Mouse (Mus musculus) gonadal fat pad, adult 2 months (tissue): ENCODE results near the gene Col17a1. TPM values are rescaled to one million over a fixed set of nuclear protein-coding genes. Genes with fewer than 3 reads are reported as not detected.

Source experiments
- DNase-seq: peaks from one replicate; pipeline ENCODE4 v3.0.0-alpha.2; 2012; ENCODE audit warnings: low read depth
- polyA plus RNA-seq: library from polyadenylated mRNA; depleted of rRNA; stranded (reverse); fragments of >200 nt; gene quantifications from 2 replicates; pipeline ENCODE4 v1.2.3, GENCODE M21; 2012; rRNA removed

The Col17a1 gene
- polyA plus RNA-seq = 7.9 and 8.3 TPM in 2 replicates

DNA sequence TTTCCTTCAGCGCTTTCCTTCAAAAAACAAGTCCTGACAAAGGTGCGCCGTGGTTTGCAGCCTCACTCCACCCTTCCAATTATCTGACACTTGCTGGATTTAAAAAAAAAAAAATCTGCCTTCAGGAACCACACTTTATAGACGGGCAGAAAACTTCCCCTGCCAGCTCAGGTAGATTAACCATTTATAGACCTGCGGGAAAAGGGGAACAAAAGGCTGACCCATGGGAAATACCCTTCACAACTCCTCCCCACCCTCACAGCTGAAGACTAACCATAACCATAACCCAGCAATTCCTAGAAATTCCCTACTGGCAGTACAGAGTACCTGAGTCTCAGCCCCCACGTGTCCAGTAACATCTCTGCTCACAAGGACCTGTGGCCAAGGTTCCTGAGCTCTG is at the start of gene Col17a1:
TSS of gene Col17a1 (minus strand) at position 101 of the 400 bp plus-strand sequence.
- no peak for DNase-seq

DNA sequence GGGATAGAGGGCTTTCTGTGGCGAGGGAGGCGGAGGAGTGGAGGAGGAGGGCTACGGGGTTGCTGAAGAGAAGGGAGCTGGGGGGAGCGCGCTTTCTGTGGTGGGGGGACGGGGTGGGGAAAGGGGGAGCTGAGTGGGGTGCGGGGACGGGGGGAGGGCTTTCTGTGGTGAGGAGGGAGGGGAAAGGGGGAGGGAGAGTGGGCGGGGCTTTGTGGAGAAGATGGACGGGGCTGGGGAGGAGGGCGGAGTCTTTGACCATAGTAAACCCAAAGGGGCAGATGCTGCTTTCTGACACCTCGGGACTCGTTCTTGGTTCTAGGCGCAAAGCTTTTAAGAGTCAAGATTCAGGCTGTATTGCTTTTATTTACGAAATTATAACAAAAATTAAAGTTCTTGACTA is 40.0 kb upstream of the Col17a1 start:
- DNase-seq = no peak

GRCm38 (mm10) chr19:47731071-47731881 is 39.4 kb upstream of the Col17a1 start, which contains the start of gene Sfr1:
TSS of gene Sfr1 (plus strand) at chr19:47731682.
- no peak for DNase-seq

DNA sequence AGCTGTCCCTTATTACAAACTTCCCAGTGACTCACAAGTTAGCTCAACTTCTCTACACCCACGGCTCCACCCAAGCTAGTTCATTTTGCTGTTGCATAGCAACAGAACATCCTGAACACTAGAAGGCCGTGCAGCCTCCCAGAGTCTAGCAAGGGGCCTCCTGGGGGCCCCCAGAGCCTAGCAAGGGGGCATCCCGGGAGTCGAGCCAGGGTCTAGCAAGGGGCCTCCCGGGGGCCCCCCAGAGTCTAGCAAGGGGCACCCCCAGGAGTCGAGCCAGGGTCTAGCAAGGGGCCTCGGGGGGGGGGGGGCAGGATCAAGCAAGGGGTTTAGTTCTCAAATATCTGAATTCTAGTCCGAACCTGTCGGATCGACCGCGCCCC is 38.8 kb upstream of the Col17a1 start:
- DNase-seq = no peak

GRCm38 (mm10) chr19:47725643-47726140 is 33.8 kb upstream of the Col17a1 start:
- DNase-seq = no peak

GRCm38 (mm10) chr19:47724903-47725302 is 33.0 kb upstream of the Col17a1 start:
- no peak for DNase-seq

GRCm38 (mm10) chr19:47722471-47722870 is 30.6 kb upstream of the Col17a1 start:
- DNase-seq = no peak

DNA sequence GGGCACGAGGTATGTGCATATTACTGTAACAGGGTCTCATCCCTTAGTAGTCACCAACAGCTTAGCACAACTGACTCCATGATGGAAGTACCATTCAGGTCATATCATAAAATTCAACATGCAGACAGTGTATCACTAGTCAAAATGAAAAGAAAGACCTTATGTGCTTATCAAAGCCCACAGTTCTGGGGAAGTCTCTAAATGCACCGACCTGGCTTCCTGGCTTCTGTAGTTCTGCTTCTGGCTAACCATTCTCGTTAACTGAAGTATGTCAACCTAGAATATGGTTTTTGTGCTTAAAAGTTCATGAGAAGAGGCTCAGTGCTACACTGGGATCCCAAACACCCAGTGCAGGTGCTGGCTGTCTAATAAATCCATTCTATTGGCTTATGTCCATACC is 27.3 kb upstream of the Col17a1 start:
- no peak for DNase-seq

GRCm38 (mm10) chr19:47716144-47716543 is 24.2 kb upstream of the Col17a1 start:
- DNase-seq = no peak

DNA sequence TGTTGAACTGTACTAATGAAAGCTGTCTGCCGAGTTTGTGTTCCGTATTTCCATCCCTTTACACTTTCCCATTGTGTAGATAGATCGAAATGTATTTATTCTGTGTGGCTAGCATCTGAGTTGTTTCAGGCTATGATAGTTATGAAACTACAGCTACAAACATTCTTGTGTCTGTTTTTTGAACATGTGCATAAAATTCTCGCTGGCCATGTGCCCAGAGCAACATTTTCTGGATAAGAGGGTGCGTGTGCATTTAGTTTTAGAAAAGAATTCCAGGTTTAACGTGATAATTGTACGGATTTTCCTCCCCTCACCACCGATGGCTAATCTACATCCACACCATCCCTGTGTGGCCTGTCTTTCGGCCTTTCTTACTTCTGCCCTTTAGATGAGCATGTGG is 21.6 kb upstream of the Col17a1 start:
- no peak for DNase-seq

GRCm38 (mm10) chr19:47710376-47710775 is 18.5 kb upstream of the Col17a1 start:
- DNase-seq = no peak

DNA sequence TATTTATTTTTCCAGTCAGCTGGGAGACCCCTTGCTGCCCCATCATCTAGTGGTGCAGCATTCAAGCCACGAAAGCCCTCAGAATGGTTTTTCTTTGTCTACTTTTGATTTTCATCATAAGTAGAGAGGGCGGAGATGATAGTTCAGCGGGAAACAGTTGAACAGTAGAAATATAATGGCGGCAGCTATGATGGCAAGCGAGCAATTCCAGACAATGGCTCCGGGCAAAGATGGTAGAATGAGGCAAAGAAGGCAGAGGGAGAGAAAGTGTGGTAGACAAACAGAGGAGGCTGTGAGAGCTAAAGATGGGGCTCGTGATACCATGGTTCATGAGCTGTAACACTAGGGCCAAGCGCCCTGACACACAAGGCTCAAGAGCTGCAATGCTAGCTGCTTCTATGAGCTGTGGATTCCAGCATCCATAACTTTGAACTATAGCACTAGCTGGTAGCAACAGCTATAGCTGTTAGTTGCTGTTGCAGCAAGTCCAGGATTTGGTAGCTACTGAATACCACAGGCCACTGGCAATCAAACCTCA is 13.9 kb upstream of the Col17a1 start:
- no peak for DNase-seq

GRCm38 (mm10) chr19:47705080-47705771 is 13.3 kb upstream of the Col17a1 start:
- DNase-seq = no peak

DNA sequence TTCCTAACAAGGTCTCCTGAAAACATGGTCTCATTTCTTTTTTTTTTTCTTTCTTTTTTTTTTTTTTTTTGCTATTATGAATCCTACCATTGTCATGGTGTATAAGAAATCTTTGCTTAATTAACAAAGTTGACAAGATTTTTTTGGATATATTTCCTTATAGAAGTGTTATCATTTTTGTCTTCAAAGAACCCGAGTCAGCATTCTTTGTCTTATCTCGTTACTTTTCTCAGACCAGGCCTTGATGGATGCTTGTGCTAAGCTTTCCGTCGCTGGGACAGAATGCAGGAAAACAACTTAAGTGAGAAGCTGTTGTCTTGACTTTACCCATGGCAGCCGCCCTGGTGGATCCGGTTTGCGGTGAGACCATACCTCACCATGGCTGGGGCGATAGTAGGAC is 8.6 kb upstream of the Col17a1 start:
- DNase-seq = no peak

GRCm38 (mm10) chr19:47699743-47700142 is 7.8 kb upstream of the Col17a1 start:
- no peak for DNase-seq

GRCm38 (mm10) chr19:47698266-47698665 is 6.4 kb upstream of the Col17a1 start:
- DNase-seq = no peak

- no peak for DNase-seq
These were observed 5.2 kb upstream of the Col17a1 start for GRCm38 (mm10) chr19:47697067-47697466.

DNA sequence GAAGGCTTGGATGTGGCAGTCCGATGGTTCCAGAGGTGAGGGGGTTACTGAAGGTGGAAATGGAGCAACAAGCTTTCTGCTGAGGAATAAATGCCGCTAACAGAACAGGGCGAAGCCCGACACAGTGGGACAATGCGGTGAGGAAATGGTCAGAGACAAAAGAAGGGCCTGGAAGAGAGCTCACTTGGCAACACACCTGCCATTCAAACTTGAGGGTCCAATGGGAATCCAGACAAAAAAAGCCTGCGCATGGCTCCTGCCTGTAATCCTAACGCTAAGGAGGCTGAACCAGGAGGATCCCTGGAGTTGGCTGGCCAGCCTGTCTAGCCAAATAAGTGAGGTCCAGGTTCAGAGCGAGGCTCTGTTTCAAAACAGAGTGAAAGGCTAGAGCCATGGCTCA is 4.5 kb upstream of the Col17a1 start:
- DNase-seq = no peak

DNA sequence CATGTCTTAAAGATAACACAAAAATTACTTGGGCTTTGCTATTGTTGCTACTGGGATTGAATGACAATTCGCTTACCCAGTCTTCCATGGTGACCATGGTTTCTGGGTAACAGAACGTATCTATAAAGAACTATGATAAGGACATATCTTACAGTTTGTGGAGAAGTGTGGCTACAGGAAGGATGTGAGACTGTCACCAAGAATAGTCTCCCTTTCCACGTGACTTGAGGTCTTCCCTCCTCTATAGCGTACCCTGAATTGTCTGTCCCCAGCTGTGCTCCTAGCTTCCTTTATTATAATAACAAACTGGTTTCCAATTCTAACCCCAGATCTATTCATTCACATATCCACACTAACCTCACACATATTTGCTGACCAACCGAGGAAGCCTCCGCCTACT is 3.8 kb upstream of the Col17a1 start:
- DNase-seq = no peak

GRCm38 (mm10) chr19:47689592-47689991 is 2.3 kb downstream of the Col17a1 start:
- no peak for DNase-seq

GRCm38 (mm10) chr19:47678675-47679074 is 13.2 kb downstream of the Col17a1 start:
- DNase-seq = no peak

DNA sequence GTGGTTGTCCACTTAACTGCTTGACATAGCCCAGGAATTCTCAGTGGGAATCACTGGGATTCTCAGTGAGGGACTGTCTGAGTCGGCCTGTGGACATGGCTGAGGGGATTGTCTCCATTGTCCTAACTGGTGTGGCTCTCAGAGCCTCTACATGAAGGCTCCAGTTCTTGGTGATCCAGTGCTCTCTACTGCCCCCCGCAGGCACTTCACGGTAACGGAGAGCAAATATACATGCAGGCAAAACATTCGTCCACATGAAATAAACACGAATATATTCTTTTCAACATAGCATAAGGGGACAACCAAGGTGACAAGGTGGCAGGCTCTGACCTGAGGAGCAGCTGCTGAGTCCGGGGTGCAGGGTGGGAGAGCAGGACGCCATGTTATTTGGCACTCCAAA is 17.5 kb downstream of the Col17a1 start:
- DNase-seq = no peak

DNA sequence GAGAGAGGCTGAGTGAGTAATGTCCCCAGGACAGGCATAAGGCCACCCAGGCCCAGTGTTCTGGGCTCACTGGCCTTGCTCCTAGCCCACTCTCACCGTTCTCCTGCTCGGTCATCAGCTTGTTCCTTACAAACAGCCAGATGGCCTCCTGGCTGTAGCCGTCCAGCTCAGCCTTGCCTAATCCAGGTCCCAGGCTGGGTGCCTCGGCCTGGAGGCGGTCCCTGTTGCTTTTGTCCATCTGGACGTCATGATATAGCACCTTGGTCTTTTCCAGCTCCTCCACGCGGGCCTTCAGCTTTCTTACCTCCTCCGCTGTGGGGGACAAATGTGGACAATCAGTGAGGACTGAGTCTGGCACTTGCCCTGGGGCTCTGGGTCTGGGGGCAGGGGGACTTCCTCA is 23.5 kb downstream of the Col17a1 start:
- DNase-seq = no peak
